Mouse (Mus musculus): ENCODE measurements around the gene Ppp3cb. TPM values are rescaled to one million over a fixed set of nuclear protein-coding genes. Genes with fewer than 3 reads are reported as not detected.
"Not testable (repeated sequence)": the region's sequence is repeated elsewhere in the genome, so short reads cannot be mapped to it uniquely, and the experiment has no call there.

The Ppp3cb gene
- 61.0 and 70.9 TPM in 2 replicates for total RNA-seq (2021)
- long read RNA-seq, transcript Ppp3cb-206 (12 exons, 2,322 nt) = major isoform, 5 of 18 reads
- long read RNA-seq, partial matches to known transcripts = 10 of 18 reads
- long read RNA-seq, other reads (novel, unspliced or antisense) = 2 of 18 reads

DNA sequence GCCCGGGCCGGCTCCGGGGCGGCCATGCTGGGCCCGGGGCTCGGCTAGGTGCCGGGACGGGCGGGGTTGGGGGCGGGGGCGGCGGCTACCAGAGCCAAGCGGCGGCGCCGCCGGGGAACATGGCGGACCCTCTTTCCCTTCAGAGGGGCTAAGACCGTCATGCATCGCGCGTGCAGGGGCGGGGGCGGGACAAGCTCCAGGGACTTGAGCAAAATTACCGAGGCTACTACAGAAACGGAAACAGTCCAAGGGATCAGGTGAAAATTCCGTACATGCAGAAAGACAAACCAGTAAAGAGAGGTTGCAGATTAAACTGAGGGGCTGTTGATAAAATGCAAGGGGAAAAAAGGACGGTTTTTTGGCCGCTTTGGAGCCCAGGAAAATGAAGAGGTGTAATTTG is at the start of gene Ppp3cb:
Gene Ppp3cb (minus strand): TSS at position 159 of the 400 bp plus-strand sequence.
- peak; percentile 83 for DNase-seq

DNA sequence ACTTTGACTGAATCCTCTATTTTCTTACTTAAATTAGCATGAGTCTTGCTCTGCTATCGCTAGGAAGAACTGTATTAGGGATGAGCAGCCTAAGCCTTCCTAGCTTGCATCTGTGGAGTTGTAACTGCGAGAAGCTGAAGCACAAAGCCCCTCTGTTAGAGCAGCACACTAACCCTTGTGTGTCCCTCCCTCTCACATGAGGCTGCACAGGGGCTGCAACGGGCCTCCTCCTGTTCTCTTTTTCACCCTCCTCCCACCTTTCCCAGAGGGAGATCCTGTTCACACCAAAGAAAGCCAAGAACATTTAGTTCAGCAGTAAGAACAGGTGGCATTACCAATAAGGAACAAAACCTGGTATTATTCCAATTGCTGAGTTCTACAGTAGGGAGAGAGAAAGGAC is 49.4 kb upstream of the Ppp3cb start:
- DNase-seq = no peak

DNA sequence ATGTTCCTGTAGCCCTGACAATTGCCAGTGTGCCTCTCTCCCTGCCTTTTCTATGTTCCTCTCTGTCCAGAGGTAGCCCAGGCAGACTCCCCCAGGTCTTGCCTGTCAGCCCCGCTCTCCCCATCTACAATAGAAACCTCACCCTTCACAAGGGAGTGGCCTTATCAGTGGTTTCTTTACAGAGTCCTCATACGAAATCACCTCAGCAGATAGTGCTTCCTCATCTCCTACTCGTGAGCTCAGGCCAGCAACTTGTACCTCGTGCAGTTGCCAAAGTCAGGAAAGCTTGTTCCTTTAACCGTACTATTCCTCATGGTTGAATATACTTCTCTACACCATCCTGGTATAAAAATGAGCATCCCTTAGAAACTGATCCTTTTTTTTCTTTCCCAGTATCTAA is 41.1 kb upstream of the Ppp3cb start:
- DNase-seq = no peak

DNA sequence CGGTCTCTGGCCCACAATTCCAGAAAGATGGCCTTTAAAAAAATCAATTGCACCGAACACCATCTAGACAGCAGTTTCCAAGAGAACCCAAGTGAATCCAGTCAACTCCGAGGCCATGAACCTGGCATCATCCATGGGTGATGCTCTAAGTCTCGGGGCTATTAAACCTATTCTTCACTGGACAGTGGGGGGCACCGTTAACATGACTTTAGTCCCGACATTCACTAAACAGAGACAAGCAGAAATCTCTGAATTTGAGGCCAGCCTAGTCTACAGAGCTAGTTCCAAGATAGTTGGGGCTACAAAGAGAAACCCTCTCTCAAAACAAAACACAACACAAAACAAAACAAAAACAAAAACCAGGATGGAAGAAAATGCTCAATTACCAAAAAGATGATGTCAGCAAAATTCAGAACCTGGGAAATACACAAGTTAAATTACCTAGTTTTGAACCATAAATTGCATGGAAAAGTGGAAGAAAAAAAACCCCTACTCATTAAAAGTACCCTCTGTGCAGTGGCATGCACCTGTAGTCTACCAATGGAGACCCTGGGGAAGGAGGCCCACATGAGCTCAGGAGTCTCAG is 32.5 kb upstream of the Ppp3cb start:
- DNase-seq = no peak

DNA sequence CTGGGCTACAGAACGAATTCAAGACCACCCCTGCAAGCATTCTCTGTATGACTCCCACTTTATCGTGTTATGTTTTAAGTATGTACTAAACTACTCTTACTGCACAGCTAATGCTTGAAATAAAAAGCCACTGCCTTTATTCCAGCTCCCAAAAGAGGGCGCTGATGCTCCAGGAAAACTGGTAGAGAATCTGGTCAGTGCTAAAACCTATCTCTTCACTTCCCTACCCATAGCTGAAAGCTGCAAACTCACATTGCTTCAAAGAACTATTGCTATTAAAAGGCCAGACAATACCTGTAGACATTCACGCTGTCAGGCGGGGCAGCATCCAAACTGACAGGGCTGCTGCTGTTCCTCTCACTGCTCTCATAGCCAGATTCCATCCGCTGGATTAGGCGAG is 29.8 kb upstream of the Ppp3cb start:
- peak; percentile 65 for DNase-seq

DNA sequence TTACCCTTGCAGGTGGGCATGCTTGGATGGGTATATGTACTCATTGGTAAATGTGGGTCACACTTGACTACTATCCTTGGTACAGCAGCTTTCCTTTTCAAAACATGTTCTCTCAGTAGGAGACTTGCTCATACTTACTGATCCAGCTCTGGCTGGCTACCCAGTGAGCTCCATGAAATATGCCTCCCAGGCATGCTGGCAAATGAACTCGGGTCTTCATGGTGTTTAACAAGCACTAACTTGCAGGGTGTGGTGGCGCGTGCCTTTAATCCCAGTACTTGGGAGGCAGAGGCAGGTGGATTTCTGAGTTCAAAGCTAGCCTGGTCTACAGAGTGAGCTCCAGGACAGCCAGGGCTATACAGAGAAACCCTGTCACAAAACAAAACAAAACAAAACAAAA is 26.8 kb upstream of the Ppp3cb start:
- DNase-seq = not testable (repeated sequence)

DNA sequence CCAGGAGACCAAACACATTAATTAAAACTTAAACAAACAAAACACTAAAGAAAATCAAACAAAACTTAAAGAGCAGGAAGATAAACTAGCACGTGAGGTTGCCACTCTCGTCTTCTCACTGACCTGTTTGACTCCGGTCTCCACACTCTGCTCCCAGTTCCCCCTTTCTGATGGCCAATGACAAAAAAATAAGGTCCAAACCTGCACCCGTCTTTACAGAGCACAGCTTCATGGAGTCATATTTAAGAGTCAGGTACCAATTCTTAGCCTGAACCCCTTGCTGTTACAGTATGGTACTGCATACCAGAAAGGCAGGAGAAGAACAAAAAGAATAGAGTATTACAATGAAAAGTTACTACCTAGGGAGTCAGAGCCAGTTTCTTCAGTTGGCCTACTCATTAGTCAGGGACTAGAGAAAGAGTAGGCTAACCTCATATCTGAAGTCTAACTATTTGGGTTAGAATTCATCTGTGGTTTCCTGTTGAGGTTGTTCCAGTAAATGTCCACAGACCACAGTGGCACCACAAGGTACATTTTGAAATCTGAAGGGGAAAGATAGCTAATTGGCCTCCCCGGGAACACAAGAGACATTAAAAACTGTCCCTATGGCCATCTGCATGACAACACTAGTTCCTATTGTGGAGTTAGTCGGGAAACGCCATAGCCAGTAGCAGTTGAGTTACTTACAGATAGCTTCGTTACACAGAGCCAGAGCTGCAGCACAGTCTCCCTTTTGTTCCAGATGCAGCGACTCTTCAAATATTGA is 19.1 kb upstream of the Ppp3cb start:
- no peak for DNase-seq

DNA sequence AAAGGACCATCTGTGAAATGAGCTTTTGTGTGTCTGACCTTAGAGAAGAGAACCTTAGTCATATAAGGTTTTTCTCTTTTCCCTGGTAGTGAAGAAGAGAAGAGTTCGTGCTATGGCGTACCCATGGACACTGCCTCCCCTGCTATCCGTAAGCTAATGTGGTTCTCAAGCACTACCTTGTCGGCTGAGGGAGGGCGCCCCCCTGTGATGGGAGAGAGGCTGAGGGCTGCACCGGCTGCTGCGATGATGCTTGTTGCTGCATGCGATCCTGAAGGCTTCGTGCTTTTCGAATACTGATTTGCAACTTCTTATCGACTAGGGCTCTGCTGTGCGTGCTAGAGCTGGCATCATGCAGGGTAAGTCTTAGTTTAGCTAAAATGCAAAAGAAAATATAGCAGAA is 18.3 kb upstream of the Ppp3cb start:
- DNase-seq = peak; percentile 4

DNA sequence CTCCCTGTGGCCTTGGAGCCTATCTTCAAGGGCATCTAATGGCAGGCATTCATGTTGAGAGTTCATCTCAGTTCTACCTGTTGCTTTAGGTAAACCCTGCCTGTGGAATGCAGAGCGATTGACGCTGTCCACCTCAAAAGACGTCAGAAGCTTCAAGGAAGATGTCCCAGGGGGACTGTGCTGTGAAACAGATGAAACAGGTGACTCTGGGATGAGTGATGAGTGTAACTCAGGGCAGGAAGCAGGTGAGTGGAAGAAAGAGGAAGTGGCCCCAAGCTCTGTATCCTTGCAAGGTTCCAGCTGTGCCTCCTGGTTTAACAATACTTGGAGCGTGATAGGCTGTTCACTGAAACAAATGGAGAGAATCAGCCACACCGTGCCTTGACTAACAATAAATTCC is 15.5 kb upstream of the Ppp3cb start:
- DNase-seq = no peak

DNA sequence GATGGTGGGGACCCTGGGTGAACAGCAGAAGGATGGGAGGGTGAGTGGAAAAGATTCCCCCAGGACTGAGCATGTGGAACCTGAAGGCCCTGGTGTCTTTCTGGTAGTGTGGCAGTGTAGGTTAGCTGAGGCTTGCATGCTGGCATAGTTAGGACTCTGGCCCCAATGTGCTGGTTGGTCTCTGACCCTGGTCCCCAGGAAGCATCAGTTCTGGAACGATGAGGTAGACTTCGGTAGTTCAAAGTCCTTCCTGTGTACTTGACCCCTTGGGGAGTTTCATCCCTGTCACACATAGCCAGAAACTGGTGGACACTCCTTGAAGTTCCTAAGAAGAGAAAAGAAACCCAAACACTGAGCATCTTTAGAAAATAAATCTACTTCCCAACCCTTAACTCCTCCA is 3.8 kb upstream of the Ppp3cb start:
- no peak for DNase-seq

DNA sequence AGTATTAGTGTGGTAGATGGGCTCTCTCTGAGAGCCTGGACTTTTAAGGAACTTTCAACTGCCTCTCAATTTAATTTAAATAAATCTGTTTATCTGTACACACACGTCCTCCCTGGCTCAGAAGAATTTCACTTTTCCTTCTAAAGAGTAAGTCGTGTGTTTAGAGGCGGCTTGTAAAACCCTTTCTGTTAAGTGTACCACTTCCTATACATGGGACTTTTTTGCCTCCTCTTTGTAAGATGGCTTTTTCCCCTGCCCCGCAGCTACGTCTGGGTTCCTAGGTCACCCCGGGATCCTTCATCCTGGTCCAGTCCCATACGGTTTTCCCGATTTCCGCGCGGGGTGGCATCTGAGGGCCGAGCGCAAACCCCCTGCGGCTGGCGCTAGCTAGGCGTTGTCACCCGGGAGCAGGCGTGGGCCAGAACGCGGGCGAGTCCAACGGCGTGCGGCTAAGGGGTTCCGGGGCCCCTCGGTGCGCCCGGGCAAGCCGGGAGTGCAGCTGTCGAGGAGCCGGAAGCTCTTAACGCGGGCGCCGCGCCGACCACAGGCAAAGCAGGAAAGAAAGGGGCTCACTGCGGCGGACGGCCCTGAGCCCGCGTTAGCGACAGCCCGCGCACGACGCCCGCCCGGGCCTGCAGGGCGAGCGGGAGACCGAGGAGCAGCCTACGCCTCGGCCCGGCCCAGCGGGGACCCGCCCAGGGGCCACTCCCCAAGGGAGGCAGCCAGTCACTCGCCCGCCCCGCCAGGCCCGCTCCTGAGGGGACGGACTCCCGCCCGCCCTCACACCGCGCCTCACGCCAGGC is 643 bp downstream of the Ppp3cb start:
- DNase-seq = peak; percentile 96

DNA sequence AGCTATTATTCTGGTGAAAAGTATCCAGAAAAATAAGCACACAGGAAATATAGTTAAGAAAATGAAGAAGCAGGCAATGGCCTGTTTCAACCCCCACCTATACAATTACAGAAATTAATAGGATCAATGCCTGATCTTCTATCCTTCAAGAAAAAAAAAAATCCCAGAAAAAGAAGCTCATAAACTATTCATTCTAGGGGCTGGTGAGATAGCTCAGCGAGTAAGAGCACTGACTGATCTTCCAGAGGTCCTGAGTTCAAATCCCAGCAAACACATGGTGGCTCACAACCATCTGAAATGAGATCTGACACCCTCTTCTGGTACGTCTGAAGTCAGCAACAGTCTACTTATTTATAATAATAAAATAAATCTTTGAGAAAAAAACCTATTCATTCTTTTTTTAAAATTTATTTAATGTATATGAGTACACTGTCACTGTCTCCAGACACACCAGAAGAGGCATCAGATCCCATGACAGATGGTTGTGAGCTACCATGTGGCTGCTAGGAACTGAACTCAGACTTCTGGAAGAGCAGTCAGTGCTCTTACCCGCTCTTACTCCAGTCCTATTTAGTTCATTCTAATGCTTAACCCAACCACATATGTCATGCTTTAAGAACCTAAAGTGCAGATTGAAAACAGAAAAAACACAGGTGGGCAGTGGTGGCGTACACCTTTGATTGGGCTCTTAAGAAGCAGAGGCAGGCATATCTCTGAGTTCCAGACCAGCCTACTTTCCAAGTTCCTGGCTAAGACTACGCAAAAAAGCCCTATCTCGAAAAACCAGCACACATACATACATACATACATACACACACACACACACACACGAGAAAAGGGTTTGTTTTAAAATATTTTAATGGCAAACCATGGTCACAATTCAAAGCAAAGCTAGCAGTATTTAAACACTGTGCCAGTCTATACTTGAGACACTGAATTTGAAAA is 1.6 kb downstream of the Ppp3cb start:
- DNase-seq = no peak

DNA sequence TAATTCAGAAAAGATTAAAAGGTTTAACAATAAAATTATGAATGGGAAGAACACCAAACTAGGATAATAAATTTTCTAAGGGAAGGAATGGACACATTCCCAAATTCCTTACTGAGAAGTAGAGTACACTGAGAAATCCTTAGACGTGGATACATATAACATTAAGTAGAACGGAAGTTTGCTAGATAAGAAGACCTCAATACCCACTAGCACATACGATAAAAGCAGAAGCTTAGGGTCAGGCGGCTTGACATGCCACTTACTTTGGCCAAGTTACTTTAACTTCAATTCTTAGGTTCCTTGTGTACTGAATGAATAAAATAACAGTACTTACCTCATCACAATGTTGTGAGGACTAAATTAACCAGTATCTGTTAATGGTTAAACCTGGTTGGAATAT is 16.7 kb downstream of the Ppp3cb start:
- no peak for DNase-seq

DNA sequence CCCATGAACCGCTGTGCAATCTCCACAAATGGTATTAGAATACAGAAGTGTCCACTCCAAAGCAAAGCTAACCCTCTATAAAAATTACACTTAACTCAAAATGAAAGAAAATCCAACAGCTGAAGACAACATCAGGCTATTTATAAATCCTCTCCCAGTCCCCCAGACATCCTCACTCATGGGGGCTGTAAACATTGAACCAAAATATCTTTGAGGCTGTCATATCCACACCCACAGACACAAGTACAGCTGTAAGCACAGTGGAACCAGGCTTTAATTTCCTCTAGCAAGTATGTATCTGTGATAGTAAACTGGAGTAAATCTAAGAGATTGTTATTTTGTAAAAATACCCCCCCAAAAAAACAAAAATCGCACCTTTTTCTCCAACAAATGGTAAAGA is 26.2 kb downstream of the Ppp3cb start:
- DNase-seq = no peak

DNA sequence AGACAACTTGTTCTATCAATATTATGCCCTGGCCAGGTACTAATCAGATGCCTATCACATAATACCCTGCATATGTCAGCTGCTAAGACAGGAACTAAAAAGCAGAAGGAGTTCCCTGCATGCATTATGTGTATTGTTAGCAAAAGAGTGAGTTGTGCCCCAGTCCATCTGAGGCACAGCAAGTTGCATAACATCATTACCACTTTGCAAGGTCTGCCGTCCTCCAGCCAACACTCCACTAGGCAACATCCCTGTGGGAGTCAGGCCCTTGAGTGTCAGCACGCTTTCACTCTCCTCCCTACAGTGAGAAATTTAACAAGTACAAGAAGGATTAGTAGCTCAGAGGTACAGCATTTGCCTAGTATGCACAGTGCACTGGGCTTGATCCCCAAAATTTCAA is 37.9 kb downstream of the Ppp3cb start:
- no peak for DNase-seq

DNA sequence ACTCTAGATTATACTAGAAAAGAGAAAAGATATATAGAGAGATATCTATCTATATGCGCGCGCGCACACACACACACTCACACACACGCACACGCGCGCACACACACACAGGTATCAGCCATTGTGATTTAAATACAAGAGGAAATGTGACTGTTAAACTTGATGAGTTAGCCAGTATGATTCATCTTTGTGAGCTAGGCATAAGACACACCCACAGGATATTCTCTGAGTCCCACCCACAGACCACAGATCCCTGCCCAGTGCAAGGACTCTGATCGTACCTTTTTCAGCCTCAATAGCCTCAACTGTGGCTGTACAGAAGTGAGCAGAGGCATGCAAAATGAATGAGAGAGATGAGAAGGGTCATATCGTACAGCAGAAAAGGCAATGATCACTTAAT is 43.4 kb downstream of the Ppp3cb start:
- DNase-seq = no peak

DNA sequence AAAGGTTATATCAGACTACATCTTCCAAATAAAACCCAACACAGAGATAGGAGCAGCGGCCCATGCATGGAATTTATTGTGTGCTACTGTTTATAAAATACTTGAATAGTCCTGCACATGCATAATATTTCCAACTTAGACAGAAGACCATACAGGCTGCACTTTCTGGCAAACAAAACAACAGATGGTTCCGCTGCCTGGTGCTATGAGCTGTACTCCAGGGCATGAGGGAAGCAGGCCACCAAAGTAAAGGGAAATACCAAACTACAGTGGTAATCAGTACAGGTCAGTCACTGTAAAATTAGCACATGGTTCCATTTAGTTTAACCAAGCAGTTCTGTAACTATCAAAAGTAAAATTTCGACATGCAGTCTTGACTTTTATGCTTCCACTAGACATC is 46.4 kb downstream of the Ppp3cb start:
- DNase-seq = no peak

DNA sequence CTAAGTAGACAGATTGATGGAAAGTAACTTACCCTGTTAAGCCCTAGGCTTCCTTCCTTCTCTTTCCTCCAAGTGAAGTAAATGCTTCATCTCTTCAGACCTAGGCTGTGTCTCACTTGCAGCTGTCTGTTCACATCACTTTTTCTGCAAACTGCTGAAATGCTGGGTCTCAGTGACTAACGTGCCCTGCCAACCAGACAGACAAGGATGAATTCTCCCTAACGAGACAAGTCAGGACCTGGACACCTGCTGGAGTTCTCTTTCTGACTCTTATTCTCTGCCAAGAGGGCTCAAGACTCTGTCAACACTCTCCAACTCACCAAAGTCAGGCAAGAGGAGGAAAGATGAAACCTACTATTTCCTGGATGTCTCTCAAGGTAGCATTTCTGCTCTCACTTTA is 49.8 kb downstream of the Ppp3cb start, which contains the start of gene Mss51:
Gene Mss51 (minus strand): TSS at position 299 of the 400 bp plus-strand sequence.
- no peak for DNase-seq

DNA sequence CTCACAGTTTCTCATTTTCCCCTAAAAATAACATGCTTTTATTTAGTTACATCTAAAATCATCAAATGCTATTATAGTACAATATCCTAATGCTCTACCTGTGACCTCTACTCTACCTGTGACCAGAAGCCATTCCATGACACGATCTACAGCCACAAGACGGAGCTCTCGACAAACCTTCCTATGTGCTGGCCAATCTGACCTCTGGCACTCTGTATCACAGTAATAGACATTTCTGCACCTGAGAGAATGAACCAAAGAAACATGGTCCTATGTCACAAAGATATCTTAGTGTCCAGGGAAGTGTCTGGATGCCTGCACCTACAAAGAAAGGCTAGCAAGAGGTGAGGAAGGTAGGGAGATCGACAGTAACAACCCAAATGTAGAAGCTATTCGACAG is 60.3 kb downstream of the Ppp3cb start:
- no peak for DNase-seq

DNA sequence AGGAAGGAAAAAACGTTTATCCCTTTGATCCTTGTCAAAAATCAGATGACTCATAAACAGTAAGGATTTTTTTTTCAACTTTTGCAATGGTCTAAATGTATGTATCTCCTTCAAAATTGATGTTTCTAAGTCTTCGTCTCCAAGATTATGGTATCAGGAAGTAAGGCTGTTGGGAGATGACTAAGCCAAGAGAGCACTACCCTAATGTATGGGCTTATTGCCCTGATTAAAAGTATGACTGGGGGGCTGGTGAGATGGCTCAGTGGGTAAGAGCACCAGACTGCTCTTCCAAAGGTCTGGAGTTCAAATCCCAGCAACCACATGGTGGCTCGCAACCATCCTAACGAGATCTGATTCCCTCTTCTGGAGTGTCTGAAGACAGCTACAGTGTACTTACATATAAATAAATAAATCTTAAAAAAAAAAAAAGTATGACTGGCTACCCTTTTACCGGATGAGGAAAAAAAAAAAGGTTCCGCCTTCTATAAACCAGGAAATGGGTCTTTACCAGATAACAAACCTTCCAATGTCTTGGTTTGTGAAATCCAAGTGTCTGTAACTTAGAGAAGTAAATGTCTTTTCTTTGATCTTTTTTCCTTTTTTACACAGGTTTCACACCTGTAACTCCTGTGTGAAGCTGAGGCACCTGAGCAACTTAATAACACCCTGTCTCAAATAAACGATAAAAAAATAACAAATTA is 64.2 kb downstream of the Ppp3cb start:
- no peak for DNase-seq

DNA sequence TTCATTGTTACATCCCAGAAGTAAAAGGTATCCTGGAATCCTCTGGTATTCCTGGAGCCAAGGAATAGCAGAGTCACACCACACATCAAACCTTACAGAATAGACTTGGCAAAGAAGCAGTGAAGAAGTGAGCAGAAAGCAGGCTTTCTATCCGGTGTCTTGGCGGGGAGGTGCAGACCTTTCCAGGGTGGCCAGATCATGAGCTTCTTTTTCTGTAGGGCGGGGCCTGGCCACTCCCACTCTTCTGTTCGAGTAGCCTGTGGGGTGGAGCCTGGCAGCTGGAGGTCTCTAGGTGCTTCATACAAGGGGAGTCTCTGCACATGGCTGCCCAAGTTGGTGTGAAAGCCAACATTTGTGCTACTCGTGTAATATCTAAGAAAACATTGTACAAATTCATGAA is 65.2 kb downstream of the Ppp3cb start:
- peak; percentile 5 for DNase-seq

Measured in adrenal gland, postnatal 25 days (tissue).